Comparison of ENCODE assay signal across 13 mouse cellular contexts in the genomic region with DNA sequence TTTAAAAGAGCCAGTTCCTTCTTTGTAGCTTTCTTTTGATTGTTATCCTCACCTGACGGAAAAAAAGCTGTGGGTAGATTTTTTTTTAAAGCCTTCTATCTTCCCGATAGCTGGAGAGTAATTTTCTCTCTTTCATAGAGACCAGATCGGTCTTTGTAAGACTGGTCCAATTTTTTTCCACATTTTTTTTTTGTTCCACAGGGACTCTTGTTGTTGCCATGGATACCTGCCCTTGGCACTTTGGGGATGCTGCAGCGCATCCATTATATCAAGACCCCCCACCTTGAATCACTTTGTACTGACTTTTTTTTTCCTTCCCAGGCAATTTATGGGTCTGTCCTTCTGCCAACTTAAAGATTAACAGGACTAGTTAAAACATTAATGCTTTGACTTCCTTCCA.
"Had no signal": no experiment of that assay in that cellular context is flagged by ENCODE, and none has a peak within 500 bp of the region (broad histone marks: within the 10 kb centered on the region; RNA-seq: fewer than 3 reads in every experiment).

No protein-coding gene starts in this region.

- H3K36me3 ChIP-seq: limb, embryonic 10.5 days; liver, embryonic 15.5 days; midbrain, embryonic 12.5 days had no signal

- H3K9ac ChIP-seq: liver, embryonic 15.5 days; midbrain, embryonic 12.5 days had no signal

- H3K27ac ChIP-seq: layer of hippocampus, adult 2 months; limb, embryonic 10.5 days; liver, embryonic 15.5 days; midbrain, embryonic 12.5 days; stomach, postnatal 0 days had no signal

- H3K27me3 ChIP-seq: liver, embryonic 15.5 days; midbrain, embryonic 12.5 days had no signal

- H3K4me1 ChIP-seq: limb, embryonic 10.5 days; liver, embryonic 15.5 days; midbrain, embryonic 12.5 days had no signal

- H3K4me2 ChIP-seq: liver, embryonic 11.5 days; liver, embryonic 15.5 days; midbrain, embryonic 12.5 days had no signal

- ATAC-seq: lung, postnatal 0 days had no signal

- DNase-seq: kidney, adult 18-20 months; kidney, postnatal 10 days; kidney, postnatal 4 days; lung, adult 2 months; lung, postnatal 36 days; thymus, postnatal 25 days had no signal

- H3K9me3 ChIP-seq: limb, embryonic 10.5 days; liver, embryonic 15.5 days; midbrain, embryonic 12.5 days had no signal

- H3K4me3 ChIP-seq: layer of hippocampus, adult 2 months; limb, embryonic 10.5 days; liver, embryonic 15.5 days; midbrain, embryonic 12.5 days had no signal
